Mouse (Mus musculus): ENCODE measurements around the gene Gm11492.

The Gm11492 gene

DNA sequence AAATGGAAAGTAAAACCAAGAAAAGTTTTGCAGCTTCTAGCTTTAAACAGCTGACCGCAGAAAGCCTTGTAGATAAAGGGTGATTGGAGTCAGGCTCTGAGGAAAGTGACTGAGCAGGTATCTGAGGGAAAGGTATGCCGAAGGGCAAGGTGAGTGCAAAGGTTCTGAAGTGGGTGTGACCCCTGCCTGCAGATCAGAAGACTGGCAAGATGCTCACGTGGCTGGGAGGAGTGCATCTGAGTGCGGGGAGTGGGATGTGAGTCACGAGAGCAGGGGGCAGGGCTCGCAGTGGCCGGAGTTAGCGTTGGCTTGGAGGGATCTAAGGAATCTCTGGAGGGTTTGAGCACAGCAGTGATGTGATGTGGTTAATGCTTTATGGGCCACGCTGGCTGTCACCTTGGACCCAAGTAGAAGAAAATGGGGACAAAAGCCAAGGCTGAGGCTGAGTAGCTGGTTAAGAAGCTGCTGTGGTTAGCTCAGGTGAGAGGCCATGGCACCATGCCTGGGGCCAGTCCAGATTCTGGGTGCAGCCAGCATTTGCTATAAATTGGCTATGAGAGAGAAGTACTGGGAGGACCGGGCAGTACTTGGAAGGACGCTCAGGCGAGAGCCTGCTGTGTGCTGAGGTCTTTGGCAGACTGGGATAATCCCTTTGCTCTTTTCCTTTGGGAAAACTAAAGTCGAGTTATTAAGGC is 33.1 kb downstream of the Gm11492 start:
- in situ Hi-C loops (cut with MboI, MseI): loop anchor here (10.0 kb wide), 1 partner anchor 1035 kb away; no protein-coding TSS in a partner anchor

- in situ Hi-C loops (cut with MboI, MseI): no loop called here
Measured at GRCm38 (mm10) chr11:87600322-87600853, 33.9 kb downstream of the Gm11492 start.

GRCm38 (mm10) chr11:87602234-87602633 is 35.8 kb downstream of the Gm11492 start:
- in situ Hi-C loops (cut with MboI, MseI): no loop called here

- in situ Hi-C loops (cut with MboI, MseI): no loop called here
Measured at GRCm38 (mm10) chr11:87603571-87603970, 37.1 kb downstream of the Gm11492 start.

DNA sequence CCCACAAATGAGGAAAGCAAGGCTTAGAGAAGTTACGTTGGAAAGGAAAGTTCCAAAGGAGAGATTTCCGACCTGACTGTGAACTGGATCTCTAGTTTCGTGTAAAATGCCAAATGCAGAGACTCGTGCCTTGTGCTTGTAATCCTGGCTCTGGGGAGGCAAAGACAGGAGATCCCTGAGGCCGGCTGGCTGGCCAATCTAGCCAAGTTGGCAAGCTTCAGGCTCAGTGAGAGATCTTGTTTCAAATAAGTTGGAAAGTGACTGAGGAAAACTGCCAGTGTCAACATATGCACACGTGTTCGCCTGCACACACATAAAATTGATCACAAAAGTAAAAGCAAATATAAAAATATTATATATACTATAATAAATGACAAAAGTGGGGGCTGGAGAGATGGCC is 42.8 kb downstream of the Gm11492 start:
- in situ Hi-C loops (cut with MboI, MseI): no loop called here

GRCm38 (mm10) chr11:87611547-87611946 is 45.1 kb downstream of the Gm11492 start:
- in situ Hi-C loops (cut with MboI, MseI): no loop called here

DNA sequence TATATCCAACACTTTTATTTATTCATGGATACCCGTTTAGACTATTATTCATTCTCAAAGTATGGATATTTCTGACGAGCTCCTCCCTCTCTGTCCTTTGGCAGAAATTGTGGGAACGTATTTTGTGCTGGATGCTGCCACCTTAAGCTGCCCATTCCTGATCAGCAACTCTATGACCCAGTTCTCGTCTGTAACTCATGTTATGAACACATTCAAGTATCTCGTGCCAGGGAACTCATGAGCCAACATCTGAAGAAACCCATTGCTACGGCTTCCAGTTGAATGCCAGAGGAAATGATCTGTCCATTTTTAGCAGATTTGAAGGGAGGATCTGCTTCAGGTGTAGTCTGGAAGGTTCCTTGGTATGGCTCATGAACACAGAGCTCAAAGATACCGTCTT is 47.5 kb downstream of the Gm11492 start:
- in situ Hi-C loops (cut with MboI, MseI): no loop called here

GRCm38 (mm10) chr11:87615551-87615950 is 49.1 kb downstream of the Gm11492 start:
- in situ Hi-C loops (cut with MboI, MseI): no loop called here

GRCm38 (mm10) chr11:87615952-87616351 is 49.5 kb downstream of the Gm11492 start:
- in situ Hi-C loops (cut with MboI, MseI): no loop called here

GRCm38 (mm10) chr11:87616790-87617474 is 50.5 kb downstream of the Gm11492 start, which contains the start of gene Hsf5:
TSS of gene Hsf5 (plus strand) at chr11:87617164.
- in situ Hi-C loops (cut with MboI, MseI): no loop called here

GRCm38 (mm10) chr11:87617606-87618005 is 51.2 kb downstream of the Gm11492 start:
- in situ Hi-C loops (cut with MboI, MseI): no loop called here
